Mouse (Mus musculus) testis, adult 2 months (tissue): Measurements from ENCODE around the gene Rxra. TPM values are rescaled to one million over a fixed set of nuclear protein-coding genes. Genes with fewer than 3 reads are reported as not detected.

Experiments used
- H3K27ac ChIP-seq: fragments of 200-500 bp; 2 replicates; pipeline ENCODE4 v1.5.1; 2012; ENCODE audit warnings: low read depth, low read length; ENCODE audit not compliant: control insufficient read depth, insufficient read depth
- H3K27me3 ChIP-seq: fragments of 200-500 bp; 2 replicates; pipeline ENCODE4 v1.6.1; 2012; ENCODE audit warnings: mild to moderate bottlenecking, low read length, moderate library complexity; ENCODE audit not compliant: control insufficient read depth, insufficient read depth
- H3K36me3 ChIP-seq: fragments of 200-500 bp; 2 replicates; pipeline ENCODE4 v1.6.1; 2012; ENCODE audit warnings: mild to moderate bottlenecking, low read length; ENCODE audit not compliant: control insufficient read depth, insufficient read depth
- H3K4me1 ChIP-seq: fragments of 200-500 bp; 2 replicates; pipeline ENCODE4 v1.6.1; 2012; ENCODE audit warnings: low read length; ENCODE audit not compliant: control insufficient read depth, insufficient read depth
- H3K4me3 ChIP-seq: fragments of 200-500 bp; 2 replicates; pipeline ENCODE4 v1.5.1; 2012; ENCODE audit warnings: low read depth, mild to moderate bottlenecking, low read length, moderate library complexity, mixed read lengths; ENCODE audit not compliant: control insufficient read depth
- CTCF ChIP-seq: fragments of 200-500 bp; IDR thresholded peaks from 2 replicates; pipeline ENCODE4 v1.5.1; 2012; ENCODE audit warnings: low read depth, mild to moderate bottlenecking, inconsistent platforms, low read length, moderate library complexity; ENCODE audit not compliant: control insufficient read depth, insufficient read depth, insufficient replicate concordance
- POLR2A ChIP-seq: fragments of 200-500 bp; IDR thresholded peaks from 2 replicates; pipeline ENCODE4 v1.6.1; 2012; ENCODE audit warnings: low read depth, mild to moderate bottlenecking, inconsistent platforms, low read length, moderate library complexity; ENCODE audit not compliant: control insufficient read depth
- polyA plus RNA-seq: library from polyadenylated mRNA; depleted of rRNA; stranded (reverse); fragments of >200 nt; gene quantifications from 2 replicates; pipeline ENCODE4 v1.2.3, GENCODE M21; 2012

Rxra gene
- polyA plus RNA-seq, 1 experiment = 54.3 TPM

- H3K4me3 ChIP-seq = no peak overlapping the region
- no peak overlapping the region for H3K27ac ChIP-seq
- peaks cover 2% of the 10 kb centered on the region; the same call in 1 of the 2 replicates for H3K4me1 ChIP-seq
- no peaks in the 10 kb centered on the region for H3K36me3 ChIP-seq
- no peak for TF ChIP-seq CTCF
- no peak for TF ChIP-seq POLR2A
- no peaks in the 10 kb centered on the region for H3K27me3 ChIP-seq
Observed at GRCm38 (mm10) chr2:27687041-27687440, 10.8 kb downstream of the Rxra start.

GRCm38 (mm10) chr2:27687973-27688372 lies 11.7 kb downstream of the Rxra start:
- H3K4me3 ChIP-seq = no peak overlapping the region
- no peaks in the 10 kb centered on the region for H3K36me3 ChIP-seq
- H3K27me3 ChIP-seq = no peaks in the 10 kb centered on the region
- no peak overlapping the region for H3K27ac ChIP-seq
- TF ChIP-seq POLR2A = no peak
- no peak for TF ChIP-seq CTCF
- H3K4me1 ChIP-seq = peaks cover 2% of the 10 kb centered on the region; the same call in 1 of the 2 replicates

GRCm38 (mm10) chr2:27690714-27691113 lies 14.5 kb downstream of the Rxra start:
- no peaks in the 10 kb centered on the region for H3K27me3 ChIP-seq
- no peak overlapping the region for H3K4me3 ChIP-seq
- TF ChIP-seq POLR2A = no peak
- no peak for TF ChIP-seq CTCF
- peaks cover 2% of the 10 kb centered on the region; the same call in 1 of the 2 replicates for H3K4me1 ChIP-seq
- H3K36me3 ChIP-seq = no peaks in the 10 kb centered on the region
- H3K27ac ChIP-seq = no peak overlapping the region

GRCm38 (mm10) chr2:27691139-27691720 lies 15.0 kb downstream of the Rxra start:
- no peak overlapping the region for H3K27ac ChIP-seq
- TF ChIP-seq CTCF (no peak), POLR2A (no peak)
- H3K4me3 ChIP-seq = no peak overlapping the region
- H3K27me3 ChIP-seq = no peaks in the 10 kb centered on the region
- H3K36me3 ChIP-seq = no peaks in the 10 kb centered on the region
- peaks cover 2% of the 10 kb centered on the region; the same call in 1 of the 2 replicates for H3K4me1 ChIP-seq

- no peaks in the 10 kb centered on the region for H3K36me3 ChIP-seq
- TF ChIP-seq CTCF (no peak), POLR2A (no peak)
- no peak overlapping the region for H3K27ac ChIP-seq
- no peaks in the 10 kb centered on the region for H3K27me3 ChIP-seq
- H3K4me1 ChIP-seq = no peaks in the 10 kb centered on the region
- no peak overlapping the region for H3K4me3 ChIP-seq
Observed at GRCm38 (mm10) chr2:27692608-27693007, 16.4 kb downstream of the Rxra start.

GRCm38 (mm10) chr2:27693684-27694083 lies 17.4 kb downstream of the Rxra start:
- Histone ChIP-seq H3K27me3 (no peaks in the 10 kb centered on the region), H3K27ac (no peak overlapping the region), H3K36me3 (no peaks in the 10 kb centered on the region), H3K4me3 (no peak overlapping the region), H3K4me1 (no peaks in the 10 kb centered on the region)
- TF ChIP-seq POLR2A (no peak), CTCF (no peak)

GRCm38 (mm10) chr2:27699574-27699973 lies 23.3 kb downstream of the Rxra start:
- Histone ChIP-seq H3K36me3 (no peaks in the 10 kb centered on the region), H3K4me3 (no peak overlapping the region), H3K4me1 (peaks cover 2% of the 10 kb centered on the region; the same call in 1 of the 2 replicates), H3K27me3 (no peaks in the 10 kb centered on the region), H3K27ac (no peak overlapping the region)
- no peak for TF ChIP-seq POLR2A
- TF ChIP-seq CTCF = no peak

- no peaks in the 10 kb centered on the region for H3K27me3 ChIP-seq
- H3K4me1 ChIP-seq = peaks cover 2% of the 10 kb centered on the region; the same call in 1 of the 2 replicates
- H3K4me3 ChIP-seq = no peak overlapping the region
- no peaks in the 10 kb centered on the region for H3K36me3 ChIP-seq
- no peak for TF ChIP-seq POLR2A
- no peak for TF ChIP-seq CTCF
- H3K27ac ChIP-seq = no peak overlapping the region
Observed at GRCm38 (mm10) chr2:27702283-27702682, 26.0 kb downstream of the Rxra start.
